Mouse (Mus musculus) A20 (cell line): Measurements from ENCODE around the gene Cdk6.
A peak's percentile ranks its signal among the peaks of the same experiment; 100 is the strongest.

Experiments
- DNase-seq: peaks from one replicate; pipeline ENCODE4 v3.0.0-alpha.2; 2011; ENCODE audit warnings: low read depth, low spot score

Cdk6 gene

DNA sequence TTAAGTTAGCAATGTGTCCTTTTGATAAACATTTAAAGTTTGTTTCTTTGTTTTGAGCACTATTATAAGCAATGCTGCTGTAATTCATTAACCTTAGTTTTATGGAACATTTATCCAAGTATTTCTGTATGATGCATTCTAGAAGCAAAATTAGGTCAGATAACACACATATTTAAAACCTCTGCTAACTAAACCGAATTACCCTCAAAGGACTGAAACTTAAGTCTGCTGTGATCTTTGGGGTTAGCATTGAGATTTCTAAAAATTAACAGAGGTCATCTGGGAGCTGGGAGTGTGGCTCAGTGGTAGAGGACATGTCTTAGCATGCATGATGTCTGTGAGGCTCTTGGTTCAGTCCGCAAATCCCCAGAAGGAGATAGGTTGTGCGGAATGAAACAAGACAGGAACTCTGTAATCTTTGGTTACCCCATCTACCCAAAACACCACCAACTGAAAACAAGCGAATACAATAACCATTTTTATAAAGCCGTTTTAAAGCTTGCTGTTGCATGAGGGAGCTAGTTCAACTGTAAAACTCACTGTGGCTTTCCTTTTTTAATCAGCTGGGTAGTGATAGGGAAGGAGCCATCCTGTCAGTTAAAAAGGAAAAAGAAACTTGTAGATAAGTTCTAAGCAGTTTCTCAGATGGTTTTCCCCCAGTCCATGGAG, 141.9 kb downstream of the Cdk6 start:
- DNase-seq, result no peak

GRCm38 (mm10) chr5:3486579-3487282, 145.4 kb downstream of the Cdk6 start:
- no peak for DNase-seq

DNA sequence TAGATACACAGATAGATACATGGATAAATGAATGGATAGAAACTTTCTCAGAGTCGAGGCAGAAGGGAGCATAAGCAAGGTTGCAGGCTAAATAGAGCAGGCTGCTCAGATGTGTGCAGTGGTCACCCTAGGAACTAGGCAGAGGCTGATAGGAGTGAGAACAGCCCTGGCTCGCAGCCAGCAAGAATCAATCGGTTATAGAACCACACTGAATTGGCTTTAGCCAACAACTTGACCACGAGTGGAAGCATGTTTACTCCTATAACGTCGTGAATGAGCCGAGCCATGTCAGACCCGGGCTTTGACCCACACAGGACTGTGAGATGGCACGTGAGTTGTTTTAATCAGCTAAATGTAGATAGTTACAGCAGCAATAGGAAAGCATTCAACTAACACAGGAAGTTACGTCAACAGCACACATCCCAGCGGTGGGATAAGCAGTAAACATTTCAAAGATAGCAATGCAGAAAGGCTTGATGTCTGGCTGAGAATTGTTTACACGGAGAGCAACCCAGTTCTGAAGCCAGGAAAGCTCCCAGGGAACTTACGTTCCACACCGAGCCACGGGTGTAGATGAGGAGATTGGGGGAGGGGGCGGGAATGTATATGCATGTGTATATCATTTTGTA, 147.0 kb downstream of the Cdk6 start:
- DNase-seq, result no peak

GRCm38 (mm10) chr5:3490358-3490757, 149.1 kb downstream of the Cdk6 start:
- no peak for DNase-seq

DNA sequence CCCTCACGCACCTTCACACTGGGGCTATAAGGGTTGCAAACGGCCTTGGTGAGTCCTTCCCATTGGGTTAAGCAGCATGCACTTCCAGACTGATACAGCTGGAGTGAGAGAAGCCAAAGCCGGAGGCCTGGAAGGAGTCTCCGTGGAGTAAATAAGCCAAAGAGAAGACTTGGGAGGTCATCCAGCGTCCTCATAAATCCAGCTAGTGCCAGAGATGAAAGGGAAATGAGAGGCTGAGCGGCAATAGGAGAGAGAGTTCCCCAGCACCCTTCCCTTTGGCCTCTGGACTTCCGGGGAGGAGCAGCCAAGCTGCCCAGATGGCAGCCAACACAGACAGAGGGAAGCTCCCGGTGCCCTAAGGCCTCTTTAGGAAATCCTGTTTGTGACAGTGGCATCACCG, 149.8 kb downstream of the Cdk6 start:
- DNase-seq, result no peak

GRCm38 (mm10) chr5:3491883-3492282, 150.6 kb downstream of the Cdk6 start:
- peak; percentile 26 for DNase-seq

DNA sequence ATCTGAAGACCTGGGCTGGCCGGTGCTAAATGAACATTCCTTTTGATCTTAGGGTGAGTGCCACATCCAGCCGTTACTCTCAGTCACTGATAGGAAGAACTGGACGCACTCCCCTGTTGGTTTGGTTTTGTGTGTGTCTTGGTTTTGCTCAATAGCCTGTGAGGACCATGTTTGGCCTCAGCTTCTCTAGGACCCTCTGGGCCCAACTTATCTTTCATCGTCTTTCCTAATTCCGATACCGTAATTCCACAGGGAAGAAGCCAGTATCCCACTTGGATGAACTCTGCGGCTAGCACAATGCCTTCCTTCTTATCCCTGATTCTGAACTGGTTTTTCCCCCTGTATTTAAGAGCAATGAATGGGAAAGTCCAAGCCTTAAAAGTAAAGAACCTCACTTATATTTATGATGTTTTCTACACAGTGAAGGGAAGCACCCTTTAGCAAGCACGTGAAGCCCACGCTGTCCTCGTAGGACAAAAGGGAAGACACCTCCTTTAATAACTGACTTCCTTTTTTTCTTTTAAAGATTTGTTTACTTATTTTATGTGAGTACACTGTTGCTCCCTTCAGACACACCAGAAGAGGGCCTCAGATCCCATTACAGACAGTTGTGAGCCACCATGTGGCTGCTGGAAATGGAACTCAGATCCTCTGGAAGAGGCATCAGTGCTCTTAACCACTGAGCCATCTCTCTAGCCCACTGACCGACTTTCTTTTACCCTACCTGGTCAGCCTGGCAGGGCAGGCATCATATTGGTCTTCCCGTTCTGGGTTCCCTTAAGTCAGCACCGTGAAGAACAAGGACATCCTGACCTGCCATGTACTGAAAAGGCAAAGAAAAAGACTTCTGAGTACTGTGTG, 151.7 kb downstream of the Cdk6 start:
- peak; percentile 79 for DNase-seq

DNA sequence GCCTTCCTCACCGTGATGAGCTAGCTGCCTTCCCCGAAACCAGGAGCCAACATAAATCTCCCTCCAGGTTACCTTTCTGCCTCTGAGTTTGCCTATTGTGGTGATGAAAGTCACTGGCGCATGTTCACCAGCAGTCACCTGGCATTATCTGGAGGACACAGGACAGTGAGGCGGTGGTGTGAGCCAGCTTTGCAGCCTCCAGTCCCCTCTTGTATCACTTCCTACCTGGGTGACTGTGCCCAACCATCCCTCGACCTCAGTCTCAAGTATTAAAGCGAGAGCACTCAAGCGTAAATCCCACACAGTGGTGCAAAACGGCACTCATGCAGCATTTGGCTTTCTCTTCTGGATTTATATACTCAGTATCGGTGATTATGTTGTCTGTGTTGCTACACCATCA, 152.7 kb downstream of the Cdk6 start:
- DNase-seq, result peak; percentile 93

DNA sequence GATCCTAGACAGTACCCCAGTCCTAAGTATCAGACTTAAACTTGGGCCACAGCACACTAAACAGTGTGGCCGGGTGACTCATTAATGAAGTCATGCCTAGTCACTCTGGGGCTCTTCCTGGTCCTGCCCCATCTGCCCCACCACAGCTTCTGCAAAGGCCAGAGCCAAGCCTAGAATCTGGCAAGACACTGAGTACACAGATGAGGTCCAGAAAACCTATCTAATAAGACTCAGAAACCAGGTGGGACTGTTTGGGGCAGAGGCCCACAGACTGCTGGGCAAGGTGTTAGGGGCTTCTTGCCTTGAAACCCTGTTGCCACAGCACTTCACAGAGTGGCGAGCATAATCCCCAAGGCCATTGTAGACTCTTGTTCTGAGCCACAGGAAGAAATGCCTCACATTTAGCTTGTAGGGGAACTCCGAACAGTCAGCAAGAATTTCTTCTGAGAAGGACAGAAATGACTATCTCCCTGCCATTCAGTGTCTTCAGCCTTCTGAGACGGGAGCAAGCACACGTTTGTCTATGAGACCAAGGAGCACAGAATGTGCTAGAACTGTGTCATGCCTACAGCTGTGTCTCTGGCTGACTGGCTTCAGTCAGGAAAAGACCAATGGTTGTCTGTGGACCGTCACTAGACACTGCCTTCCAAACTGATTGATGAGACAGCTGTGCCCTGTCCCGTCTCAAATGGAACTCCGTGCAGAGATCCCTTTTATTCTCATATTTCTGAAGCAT, 153.3 kb downstream of the Cdk6 start:
- peak; percentile 88 for DNase-seq

GRCm38 (mm10) chr5:3497505-3497925, 156.2 kb downstream of the Cdk6 start:
- DNase-seq, result no peak

DNA sequence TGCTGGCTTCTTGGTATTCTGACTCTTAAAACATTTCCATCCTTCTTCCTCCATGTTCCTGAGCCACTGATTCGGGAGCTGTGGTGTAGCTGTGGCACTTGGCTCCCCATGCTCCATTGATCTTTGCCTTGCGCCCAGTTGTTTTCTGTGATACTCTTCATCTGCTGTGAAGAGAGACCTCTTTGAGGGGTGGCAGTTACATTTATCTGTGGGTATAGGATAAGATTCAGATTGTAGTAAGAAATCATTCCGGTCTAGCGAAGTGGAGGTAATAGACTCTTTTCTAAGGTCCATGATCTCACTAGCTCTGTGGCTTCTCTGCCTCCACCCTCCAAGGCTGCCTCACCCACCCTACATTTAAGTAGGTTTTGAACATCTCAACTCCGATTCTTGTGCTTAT, 159.0 kb downstream of the Cdk6 start:
- DNase-seq, result no peak

DNA sequence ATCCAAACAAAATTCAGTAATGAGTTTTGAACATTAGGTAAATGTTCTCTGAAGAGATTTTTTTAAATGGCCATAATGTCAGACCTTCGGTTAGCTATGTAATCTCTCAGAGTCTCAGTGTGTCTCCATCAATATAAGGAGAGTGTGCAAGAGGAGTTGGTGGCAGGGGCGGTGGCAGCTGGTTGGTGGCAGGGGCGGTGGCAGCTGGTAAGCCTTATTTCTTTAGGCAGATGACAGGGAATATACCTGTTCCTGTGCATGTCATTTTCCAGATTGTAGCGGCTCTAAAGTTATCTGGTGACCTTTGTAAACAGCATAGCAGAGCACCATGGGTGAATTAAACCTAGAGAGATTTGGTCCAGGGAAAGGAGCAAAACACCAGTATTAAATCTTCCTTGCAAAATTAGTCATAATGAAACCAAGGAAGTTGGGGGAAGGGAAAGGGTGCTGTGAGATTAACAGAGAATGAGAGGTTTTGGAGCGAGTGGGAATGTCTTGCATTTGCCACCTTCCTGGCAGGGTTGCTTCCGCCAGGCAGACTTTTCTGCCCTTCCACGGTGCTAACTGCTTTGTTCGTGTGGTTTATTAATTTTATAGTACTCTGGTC, 159.8 kb downstream of the Cdk6 start:
- DNase-seq, result no peak

DNA sequence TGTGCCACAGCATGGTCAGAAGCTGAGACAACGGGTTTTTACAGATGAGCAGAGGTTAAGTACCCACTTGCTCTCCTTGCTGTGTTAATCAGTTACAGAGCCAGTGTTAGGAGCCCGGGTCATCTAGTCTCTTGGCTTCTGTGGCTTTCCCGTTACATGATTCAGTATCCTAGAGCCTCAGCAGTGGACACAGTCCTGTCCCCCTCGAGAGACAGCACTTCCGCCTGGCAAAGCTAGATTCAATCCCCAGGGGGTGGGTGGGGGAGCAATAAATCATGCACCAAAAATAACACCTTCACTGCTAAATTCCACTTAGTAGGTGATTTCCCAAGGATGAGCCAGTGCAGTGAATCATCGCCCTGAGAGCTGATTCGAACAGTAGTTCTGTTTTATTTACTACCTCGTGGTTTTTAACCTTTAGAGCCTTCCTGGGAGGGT, 160.3 kb downstream of the Cdk6 start:
- peak; percentile 77 for DNase-seq

DNA sequence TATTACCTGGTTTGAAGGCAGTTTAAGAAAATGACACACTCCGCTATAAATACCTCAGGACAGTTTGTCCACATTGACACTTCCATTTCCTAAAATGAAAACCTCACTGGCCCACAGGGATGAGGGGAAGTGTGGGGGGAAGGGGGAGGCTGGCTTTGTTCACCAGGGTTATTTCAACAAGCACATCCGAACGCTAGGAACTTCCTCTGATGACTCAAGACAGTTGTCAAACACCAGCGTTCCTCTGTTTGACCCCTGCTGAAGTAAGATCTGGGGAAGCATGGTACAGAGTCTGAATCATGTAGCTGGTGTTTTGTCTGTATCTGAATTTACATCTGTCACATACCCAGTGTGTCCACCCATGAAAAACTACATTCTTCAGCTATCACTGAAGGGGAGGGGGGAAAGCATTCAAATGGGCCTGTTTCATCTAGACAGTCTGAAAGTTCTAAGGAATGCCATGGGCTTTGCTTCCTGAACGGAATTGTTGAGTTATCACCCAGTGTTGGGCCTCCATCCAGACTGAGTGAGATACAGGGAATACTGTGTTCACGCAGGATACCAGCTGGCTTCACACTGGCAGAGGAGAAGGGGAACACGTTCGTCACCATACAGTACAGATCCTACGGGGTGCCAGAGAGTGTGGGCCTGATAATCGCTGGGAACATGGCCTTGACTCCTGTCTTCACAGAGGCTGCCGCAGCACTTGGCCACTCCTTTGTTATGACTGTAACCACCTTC, 161.5 kb downstream of the Cdk6 start:
- peak; percentile 74 for DNase-seq

DNA sequence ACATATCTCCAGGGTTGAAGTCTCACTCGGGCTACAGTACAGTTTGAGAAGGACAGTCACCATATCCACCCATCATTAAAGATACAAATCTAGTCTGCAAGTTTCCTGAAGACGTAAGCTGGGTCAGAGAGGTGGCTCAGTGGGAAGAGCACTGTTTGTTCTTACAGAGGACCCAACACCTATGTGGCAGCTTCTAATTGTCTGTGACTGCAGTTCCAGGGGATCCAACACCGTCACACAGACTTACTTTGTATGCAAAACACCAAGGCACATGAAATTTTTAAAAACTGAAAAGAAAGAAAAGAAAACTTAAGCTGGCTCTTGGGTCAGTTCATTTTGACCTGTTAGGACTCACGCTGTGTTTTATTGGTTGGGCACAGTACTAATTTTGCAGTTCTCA, 162.1 kb downstream of the Cdk6 start:
- DNase-seq, result peak; percentile 48

- peak; percentile 52 for DNase-seq
Observed at GRCm38 (mm10) chr5:3503836-3504323, 162.6 kb downstream of the Cdk6 start.

- peak; percentile 52 for DNase-seq
Observed at GRCm38 (mm10) chr5:3504453-3504852, 163.2 kb downstream of the Cdk6 start.

- no peak for DNase-seq
Observed at GRCm38 (mm10) chr5:3505553-3505952, 164.3 kb downstream of the Cdk6 start.

- peak; percentile 58 for DNase-seq
Observed at GRCm38 (mm10) chr5:3508480-3509381, 167.4 kb downstream of the Cdk6 start.
